Mouse (Mus musculus) thymus, postnatal 36 days (tissue): ENCODE results near the gene Tspan14.

Source experiments
- DNase-seq, 2 experiments: peaks; one replicate each; pipeline ENCODE4 v3.0.0; 2022; ENCODE audit warnings: mixed read lengths in 2 of 2

The Tspan14 gene

DNA sequence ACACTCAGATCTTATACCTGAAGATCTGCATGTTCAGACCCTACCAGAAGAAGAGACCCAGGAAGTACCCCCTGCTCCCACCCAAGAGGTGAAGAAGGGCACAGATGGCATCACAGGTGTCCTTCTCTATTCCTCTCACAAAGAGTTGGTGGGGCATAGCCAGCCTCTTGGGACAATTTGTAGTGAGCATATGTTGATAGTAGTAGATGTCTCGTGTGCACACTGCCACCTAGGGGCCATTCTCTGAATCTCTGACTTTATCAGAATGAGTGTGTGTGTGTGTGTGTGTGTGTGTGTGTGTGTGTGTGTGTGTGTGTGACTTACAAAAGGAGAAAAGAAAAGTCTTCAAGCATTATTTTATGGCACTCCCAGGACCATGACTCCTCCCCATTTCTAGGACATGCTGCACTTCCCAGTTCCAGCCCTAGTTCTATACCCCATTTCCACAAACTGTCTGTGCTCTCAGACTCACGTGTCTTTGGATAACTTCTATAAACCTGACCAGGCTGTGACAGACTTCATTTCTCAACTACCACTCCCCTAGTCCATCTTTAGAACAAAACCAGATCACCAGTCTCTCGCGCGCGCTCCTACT, 8.6 kb upstream of the Tspan14 start:
- DNase-seq = peak; percentile 66 to 67

- DNase-seq = no peak
Observed at GRCm38 (mm10) chr14:40968051-40968450, 1.4 kb upstream of the Tspan14 start.

GRCm38 (mm10) chr14:40967598-40967900, 942 bp upstream of the Tspan14 start:
- no peak for DNase-seq

GRCm38 (mm10) chr14:40966862-40967597, 423 bp upstream of the Tspan14 start:
- DNase-seq = peak; percentile 94 to 96

- DNase-seq = peak in 1 of 2 experiments; percentile 36
Observed at GRCm38 (mm10) chr14:40965507-40966356, 875 bp downstream of the Tspan14 start.

DNA sequence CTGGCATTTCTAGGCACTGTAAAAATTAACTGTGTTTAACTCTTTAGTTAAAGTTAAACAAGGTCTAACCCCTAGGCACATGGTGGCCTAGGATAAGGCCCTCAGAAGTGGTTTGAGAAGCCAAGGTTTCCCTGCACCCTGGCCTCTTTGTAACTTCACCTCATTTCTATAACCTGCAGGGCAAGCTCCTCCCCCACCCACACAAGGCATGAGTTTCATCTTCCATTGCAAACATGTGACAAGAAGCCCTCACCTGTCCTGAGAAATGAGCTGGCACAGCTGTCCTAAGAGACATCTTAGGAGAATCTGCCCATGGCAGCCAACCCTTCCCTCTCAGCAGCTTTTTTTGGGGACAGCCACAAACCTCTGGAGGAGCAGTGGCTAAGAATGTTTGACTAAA, 1.7 kb downstream of the Tspan14 start:
- DNase-seq = peak in 1 of 2 experiments; percentile 19

DNA sequence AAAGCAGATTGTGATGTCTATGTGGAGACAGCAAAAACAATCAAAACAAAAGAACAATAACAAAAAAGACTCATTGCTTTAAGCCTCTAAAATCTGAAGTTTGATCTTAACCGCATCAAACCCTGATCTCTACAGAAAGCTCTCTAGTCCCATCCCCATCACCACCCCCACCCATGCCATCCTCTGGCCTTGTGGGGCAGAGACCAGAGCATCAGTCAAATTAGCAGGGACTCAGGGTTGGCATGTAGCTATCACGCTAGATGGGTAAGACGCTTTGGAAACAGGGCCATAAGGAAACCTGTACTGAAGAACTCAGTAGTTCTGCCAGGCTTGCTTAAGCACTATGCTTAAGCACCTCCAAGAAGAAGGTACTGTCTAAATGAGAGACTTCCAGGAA, 2.4 kb downstream of the Tspan14 start:
- DNase-seq = no peak

- no peak for DNase-seq
Observed at GRCm38 (mm10) chr14:40963501-40964213, 3.0 kb downstream of the Tspan14 start.

- no peak for DNase-seq
Observed at GRCm38 (mm10) chr14:40962365-40963290, 4.0 kb downstream of the Tspan14 start.

GRCm38 (mm10) chr14:40960237-40960636, 6.4 kb downstream of the Tspan14 start:
- DNase-seq = no peak

- no peak for DNase-seq
Observed at GRCm38 (mm10) chr14:40959586-40959985, 7.0 kb downstream of the Tspan14 start.

GRCm38 (mm10) chr14:40958986-40959381, 7.6 kb downstream of the Tspan14 start:
- peak; percentile 39 to 54 for DNase-seq

DNA sequence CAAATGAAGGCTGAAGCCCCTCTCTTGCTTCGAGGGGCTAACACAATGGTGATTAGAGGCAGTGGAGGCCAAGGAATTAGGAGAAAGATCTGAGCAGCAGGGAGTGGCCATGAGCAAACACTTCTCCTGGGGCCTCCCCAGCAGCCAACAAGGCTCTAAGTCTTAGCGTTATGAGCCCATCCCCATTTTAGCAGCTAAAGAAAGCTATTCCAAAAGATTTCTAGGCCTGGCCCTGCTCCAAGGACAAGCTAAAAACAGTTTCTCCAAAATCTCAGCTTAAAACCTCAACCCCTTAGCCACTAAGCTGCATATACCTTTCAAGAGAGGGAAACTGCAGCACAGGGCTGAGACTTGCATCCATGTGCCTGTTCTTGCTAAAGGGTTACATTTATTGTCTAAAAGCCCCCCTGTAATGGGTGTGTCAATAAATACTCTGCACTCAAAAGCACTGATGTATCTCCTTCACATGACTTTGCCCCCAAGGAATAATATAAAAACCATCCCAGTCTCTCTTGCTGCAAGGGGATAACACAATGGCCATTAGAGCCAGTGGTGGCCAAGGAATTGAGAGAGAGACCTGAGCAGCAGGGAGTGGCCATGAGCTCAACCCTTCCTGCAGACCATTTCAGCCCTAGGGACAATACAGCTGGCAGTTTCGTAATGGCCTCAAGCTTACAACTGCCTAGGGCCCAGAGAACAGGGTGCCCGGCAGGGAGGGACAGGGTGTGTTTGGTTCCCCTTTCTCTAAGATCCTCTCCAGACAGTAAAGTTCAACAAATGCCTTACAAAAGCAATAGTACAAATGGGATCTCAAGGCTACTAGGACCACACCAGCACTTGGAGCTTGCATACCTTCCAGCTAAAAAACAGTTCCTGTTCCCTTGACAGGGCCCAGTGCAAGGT, 8.3 kb downstream of the Tspan14 start:
- no peak for DNase-seq

GRCm38 (mm10) chr14:40957607-40958006, 9.0 kb downstream of the Tspan14 start:
- DNase-seq = no peak

DNA sequence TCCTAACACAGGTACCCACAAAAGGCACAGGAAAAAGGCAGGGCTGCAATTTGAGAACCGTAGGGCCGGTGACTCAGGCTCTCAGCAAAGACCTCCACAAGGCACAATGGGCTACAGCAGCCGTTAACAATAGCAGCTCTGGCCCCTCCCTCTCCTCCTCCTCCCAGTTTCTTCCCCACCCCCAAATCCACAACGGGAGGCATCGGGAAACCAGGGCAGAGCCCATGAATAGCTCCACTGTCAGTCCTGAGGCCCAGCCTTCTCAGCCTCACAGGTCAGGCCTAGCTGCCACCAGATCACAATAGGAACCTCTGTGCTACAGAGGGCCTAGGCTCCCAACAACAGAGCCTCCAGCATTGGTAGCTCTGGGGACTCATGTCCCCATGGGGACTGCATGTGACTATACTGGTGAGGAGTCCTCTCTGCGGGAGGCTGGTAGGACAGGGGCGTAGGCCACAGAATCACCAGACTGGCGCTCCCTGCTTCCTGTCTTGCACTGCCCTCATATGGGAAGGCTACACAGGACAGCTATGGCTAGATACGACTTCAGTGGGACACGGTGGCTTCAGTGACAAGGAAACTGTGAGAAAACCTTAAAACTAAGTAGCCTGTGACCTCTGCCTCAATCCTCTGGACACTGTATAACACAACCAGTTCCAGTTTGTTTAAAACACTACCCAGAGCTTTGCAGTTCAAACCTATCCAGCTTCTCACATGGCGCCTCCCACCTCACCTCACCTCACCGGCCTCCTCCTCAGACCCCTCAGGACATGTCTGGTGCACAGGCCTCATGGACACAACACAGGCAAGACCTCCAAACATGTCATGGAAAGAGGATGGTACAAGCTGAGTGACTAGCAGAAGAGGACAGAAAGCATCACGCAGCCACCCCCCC, 10.1 kb downstream of the Tspan14 start:
- peak in 1 of 2 experiments; percentile 32 for DNase-seq

- DNase-seq = peak; percentile 65 to 78
Observed at GRCm38 (mm10) chr14:40955596-40956251, 10.9 kb downstream of the Tspan14 start.

- DNase-seq = no peak
Observed at GRCm38 (mm10) chr14:40955146-40955545, 11.5 kb downstream of the Tspan14 start.

DNA sequence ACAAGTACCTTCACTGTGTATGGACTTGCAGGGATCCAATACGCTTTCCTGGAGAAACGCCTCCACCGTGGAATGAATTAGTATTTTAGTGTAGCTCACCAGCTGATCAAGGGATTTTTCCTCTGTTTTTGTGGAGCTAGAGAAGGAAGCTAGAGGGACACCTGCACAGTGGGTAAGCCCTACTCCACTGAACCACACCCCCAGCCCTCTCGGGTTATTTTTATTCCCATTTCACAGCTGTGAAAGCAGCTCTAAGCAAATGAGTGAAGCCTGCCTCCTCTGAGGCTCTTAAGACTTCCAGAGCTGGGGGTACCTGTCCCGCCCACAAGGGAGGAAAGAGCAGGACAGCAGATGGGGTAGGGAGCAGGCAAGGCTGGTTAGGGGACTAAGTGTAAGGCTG, 13.2 kb downstream of the Tspan14 start:
- no peak for DNase-seq

- no peak for DNase-seq
Observed at GRCm38 (mm10) chr14:40952715-40953114, 13.9 kb downstream of the Tspan14 start.
